Mouse (Mus musculus) embryonic facial prominence, embryonic 11.5 days (tissue): ENCODE results near the gene Rbl2. TPM values are rescaled to one million over a fixed set of nuclear protein-coding genes. Genes with fewer than 3 reads are reported as not detected.

Source experiments
- polyA plus RNA-seq: library from polyadenylated mRNA; unstranded; fragments of >200 nt; fragmentation: Nextera tagmentation; extraction: Ambion mirVana; gene quantifications from 2 replicates; pipeline ENCODE4 v1.2.1, GENCODE M21; 2014

Gene Rbl2
- polyA plus RNA-seq, 1 experiment from 2014 or later = 11.1 TPM

Other genes starting within 250 kb of the Rbl2 start
- 37.1 and 38.9 TPM in 2 replicates for gene Chd9, start 241.7 kb upstream of the Rbl2 start, polyA plus RNA-seq
- gene Aktip, start 129.9 kb downstream of the Rbl2 start, polyA plus RNA-seq = 64.4 and 64.9 TPM in 2 replicates
- 10.6 and 16.5 TPM in 2 replicates for gene Rpgrip1l, start 243.2 kb downstream of the Rbl2 start, polyA plus RNA-seq
- 94.8 and 99.8 TPM in 2 replicates for gene Fto, start 243.5 kb downstream of the Rbl2 start, polyA plus RNA-seq